Mouse (Mus musculus) embryonic facial prominence, embryonic 15.5 days (tissue): ENCODE data around the gene Mettl6. TPM values are rescaled to one million over a fixed set of nuclear protein-coding genes. Genes with fewer than 3 reads are reported as not detected.

Source experiments
- ATAC-seq: fragments of 200-750 bp; cut with Nextera tagmentation; 2 replicates; pipeline ENCODE4 v1.8.0; 2017; ENCODE audit warnings: low read depth, moderate TSS enrichment; ENCODE audit not compliant: insufficient number of reproducible peaks, low FRiP score, low TSS enrichment
- H3K27ac ChIP-seq: fragments of 300-500 bp; sonication (generic); replicated peaks from 2 replicates; pipeline ENCODE4 v1.5.1; 2015; ENCODE audit warnings: mild to moderate bottlenecking, inconsistent platforms
- H3K27me3 ChIP-seq: fragments of 300-500 bp; sonication (generic); 2 replicates; pipeline ENCODE4 v1.6.1; 2015; ENCODE audit warnings: inconsistent platforms
- H3K36me3 ChIP-seq: fragments of 300-500 bp; sonication (generic); 2 replicates; pipeline ENCODE4 v1.6.1; 2015; ENCODE audit warnings: mild to moderate bottlenecking, inconsistent platforms
- H3K4me1 ChIP-seq: fragments of 300-500 bp; sonication (generic); 2 replicates; pipeline ENCODE4 v1.6.1; 2015; ENCODE audit warnings: inconsistent platforms
- H3K4me2 ChIP-seq: fragments of 300-500 bp; sonication (generic); replicated peaks from 2 replicates; pipeline ENCODE4 v1.6.1; 2015; ENCODE audit warnings: mild to moderate bottlenecking, inconsistent platforms
- H3K4me3 ChIP-seq: fragments of 300-500 bp; sonication (generic); replicated peaks from 2 replicates; pipeline ENCODE4 v1.5.1; 2015; ENCODE audit warnings: mild to moderate bottlenecking, inconsistent platforms
- H3K9ac ChIP-seq: fragments of 300-500 bp; sonication (generic); 2 replicates; pipeline ENCODE4 v1.6.1; 2015; ENCODE audit warnings: inconsistent platforms
- H3K9me3 ChIP-seq: fragments of 300-500 bp; sonication (generic); replicated peaks from 2 replicates; pipeline ENCODE4 v1.6.1; 2016; ENCODE audit warnings: inconsistent platforms
- WGBS: fragments of 180-500 bp; shearing (Covaris S2); methylation state at CpG from one replicate; pipeline ENCODE4 v1.1.7; 2015; 5-methylcytosine and 5-hydroxymethylcytosine counted together
- polyA plus RNA-seq: library from polyadenylated mRNA; unstranded; fragments of >200 nt; fragmentation: Nextera tagmentation; extraction: Ambion mirVana; gene quantifications from 2 replicates; pipeline ENCODE4 v1.2.1, GENCODE M21; 2015

The Mettl6 gene
- polyA plus RNA-seq, 1 experiment from 2014 or later = 55.4 TPM

DNA sequence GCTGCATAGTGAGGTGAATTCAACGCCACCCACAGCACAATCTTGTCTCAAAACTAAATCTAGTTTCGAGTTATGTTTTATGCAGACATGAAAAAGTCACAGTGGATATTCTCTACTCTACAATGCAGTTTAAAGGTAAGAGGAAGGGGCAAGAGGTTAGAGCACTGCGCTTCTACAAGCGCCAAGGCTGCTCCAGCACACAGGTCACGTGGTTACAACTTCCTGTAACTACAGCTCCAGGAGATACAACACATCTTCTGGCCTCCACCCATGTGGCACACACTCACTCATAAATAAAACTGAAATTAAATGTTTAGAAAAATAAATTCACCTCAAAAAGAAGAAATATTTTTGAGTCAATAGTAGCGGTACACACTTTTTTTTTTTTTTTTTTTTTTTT, 54.1 kb downstream of the Mettl6 start:
- Histone ChIP-seq H3K27me3 (no peaks in the 10 kb centered on the region), H3K4me2 (no peak overlapping the region), H3K4me3 (no peak overlapping the region), H3K9me3 (no peaks in the 10 kb centered on the region), H3K27ac (no peak overlapping the region), H3K36me3 (no peaks in the 10 kb centered on the region), H3K9ac (no peak overlapping the region), H3K4me1 (peaks cover 4% of the 10 kb centered on the region; the same call in 1 of the 2 replicates)
- ATAC-seq = no peak
- 80% methylated on average over 6 of the region's 6 CpGs for WGBS

- Histone ChIP-seq H3K9me3 (no peaks in the 10 kb centered on the region), H3K27me3 (no peaks in the 10 kb centered on the region), H3K4me2 (no peak overlapping the region), H3K9ac (no peak overlapping the region), H3K4me1 (peaks cover 4% of the 10 kb centered on the region; the same call in 1 of the 2 replicates), H3K36me3 (no peaks in the 10 kb centered on the region), H3K27ac (no peak overlapping the region), H3K4me3 (no peak overlapping the region)
- no peak for ATAC-seq
- WGBS = 29% methylated on average over 3 of the region's 3 CpGs
Measured at GRCm38 (mm10) chr14:31440230-31440629, 54.6 kb downstream of the Mettl6 start.

DNA sequence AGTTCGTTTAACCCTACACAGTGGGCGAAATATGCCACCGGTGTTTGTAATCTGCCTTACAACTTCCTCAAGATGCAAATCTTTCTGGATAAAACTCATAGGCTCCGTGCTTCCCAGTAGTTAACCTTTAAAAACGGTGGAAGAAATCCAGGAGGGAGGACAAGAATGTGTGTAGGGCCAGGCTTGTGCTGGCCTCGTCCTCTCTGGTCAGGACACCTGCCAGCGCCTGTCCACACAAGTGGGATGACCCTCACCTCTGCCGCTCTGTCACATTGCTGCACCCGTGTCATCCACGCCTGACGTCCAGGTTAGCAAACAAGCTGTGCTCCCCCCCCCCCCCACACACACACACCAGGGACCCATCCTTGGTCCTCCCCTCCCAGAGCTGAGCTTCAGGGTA, 55.6 kb downstream of the Mettl6 start:
- Histone ChIP-seq H3K36me3 (no peaks in the 10 kb centered on the region), H3K4me2 (no peak overlapping the region), H3K9ac (no peak overlapping the region), H3K4me3 (no peak overlapping the region), H3K27me3 (no peaks in the 10 kb centered on the region), H3K27ac (no peak overlapping the region), H3K9me3 (no peaks in the 10 kb centered on the region), H3K4me1 (peaks cover 12% of the 10 kb centered on the region; the same call in 1 of the 2 replicates)
- WGBS = 70% methylated on average over 11 of the region's 11 CpGs
- ATAC-seq = no peak

DNA sequence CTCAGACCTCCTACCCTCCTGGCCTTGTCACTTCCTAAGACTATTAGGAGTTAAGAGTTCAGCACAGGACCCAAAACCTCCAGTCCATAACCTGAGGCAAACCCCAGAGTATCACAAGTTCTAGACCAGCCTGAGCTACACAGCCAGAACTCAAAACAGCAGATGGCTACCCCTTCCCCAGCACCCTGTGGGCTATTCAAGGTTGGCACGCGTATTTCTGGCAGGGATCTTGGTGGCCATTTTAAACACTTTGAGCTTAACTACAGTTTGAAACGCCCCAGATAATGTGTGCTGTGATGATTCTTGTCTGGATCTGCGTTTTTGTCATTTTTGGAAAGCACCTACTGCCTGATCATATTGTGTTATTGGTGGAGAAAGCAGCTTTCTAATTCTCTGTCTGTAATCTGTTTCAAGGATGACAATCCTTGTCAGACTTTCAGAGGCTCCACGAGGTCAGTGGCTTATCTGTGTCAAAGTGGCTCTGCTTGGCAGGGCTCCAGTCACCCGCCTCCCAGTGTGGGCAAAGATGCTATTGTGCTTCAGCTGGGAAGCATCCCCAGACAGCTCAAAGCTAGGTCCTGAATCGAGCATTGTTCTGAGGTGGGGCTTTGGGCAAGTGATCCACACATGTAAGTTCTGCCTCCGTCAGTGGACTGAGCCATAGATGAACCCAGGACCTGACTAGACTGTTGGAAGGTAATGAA, 56.9 kb downstream of the Mettl6 start:
- no peak overlapping the region for H3K4me2 ChIP-seq
- no peaks in the 10 kb centered on the region for H3K9me3 ChIP-seq
- WGBS = 70% methylated on average over 8 of the region's 8 CpGs
- no peak overlapping the region for H3K9ac ChIP-seq
- no peak for ATAC-seq
- no peak overlapping the region for H3K27ac ChIP-seq
- peaks cover 25% of the 10 kb centered on the region for H3K4me1 ChIP-seq
- H3K36me3 ChIP-seq = no peaks in the 10 kb centered on the region
- H3K27me3 ChIP-seq = no peaks in the 10 kb centered on the region
- no peak overlapping the region for H3K4me3 ChIP-seq

- H3K4me3 ChIP-seq = peak within 1 kb of the TSS; percentile 82
- H3K4me2 ChIP-seq = peak within 1 kb of the TSS; percentile 84
- no peaks in the 10 kb centered on the region for H3K27me3 ChIP-seq
- WGBS = 7% methylated on average over 49 of the region's 49 CpGs
- H3K9ac ChIP-seq = peak within 1 kb of the TSS; percentile 73
- peak; percentile 90 for ATAC-seq
- H3K36me3 ChIP-seq = no peaks in the 10 kb centered on the region
- no peaks in the 10 kb centered on the region for H3K9me3 ChIP-seq
- peaks cover 32% of the 10 kb centered on the region for H3K4me1 ChIP-seq
- H3K27ac ChIP-seq = peak within 1 kb of the TSS; percentile 71
Measured at GRCm38 (mm10) chr14:31435930-31436693, 58.7 kb downstream of the Mettl6 start, which contains the start of gene Sh3bp5. TSS of gene Sh3bp5 (minus strand) at chr14:31436078.

GRCm38 (mm10) chr14:31435018-31435915, 59.6 kb downstream of the Mettl6 start:
- H3K9me3 ChIP-seq = no peaks in the 10 kb centered on the region
- peak overlapping the region; percentile 73 for H3K9ac ChIP-seq
- ATAC-seq = peak; percentile 13; the same call in 1 of the 2 replicates
- peak overlapping the region; percentile 71 for H3K27ac ChIP-seq
- no peaks in the 10 kb centered on the region for H3K36me3 ChIP-seq
- H3K27me3 ChIP-seq = no peaks in the 10 kb centered on the region
- peaks cover 32% of the 10 kb centered on the region for H3K4me1 ChIP-seq
- WGBS = 1% methylated on average over 53 of the region's 53 CpGs
- H3K4me3 ChIP-seq = peak overlapping the region; percentile 82
- peak overlapping the region; percentile 84 for H3K4me2 ChIP-seq

DNA sequence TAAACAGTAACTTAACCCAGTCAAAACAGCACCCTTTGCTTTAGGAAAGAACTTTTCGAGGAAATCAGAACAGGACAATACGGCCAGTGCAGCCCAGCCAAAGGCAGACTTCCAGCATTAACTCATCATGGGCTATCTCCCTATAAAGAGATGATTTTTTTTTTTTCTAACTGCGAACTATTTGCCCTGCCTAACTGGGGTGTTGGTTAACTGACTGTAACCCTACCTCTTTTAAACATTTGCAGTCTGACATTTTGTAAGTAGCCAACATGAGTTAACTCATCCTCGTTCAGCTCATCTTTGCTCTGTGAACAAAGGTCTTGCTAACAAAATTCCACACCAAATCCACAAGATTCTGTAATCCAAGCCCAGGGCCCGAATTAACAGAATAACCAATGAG, 60.4 kb downstream of the Mettl6 start:
- Histone ChIP-seq H3K4me2 (peak overlapping the region; percentile 84), H3K27ac (no peak overlapping the region), H3K4me1 (peaks cover 32% of the 10 kb centered on the region), H3K9ac (no peak overlapping the region), H3K36me3 (no peaks in the 10 kb centered on the region), H3K9me3 (no peaks in the 10 kb centered on the region), H3K4me3 (0 out of 2 replicates have a peak overlapping the region, but pooled peaks have one; percentile 9), H3K27me3 (no peaks in the 10 kb centered on the region)
- ATAC-seq = no peak
- 36% methylated on average over 5 of the region's 5 CpGs for WGBS

- no peaks in the 10 kb centered on the region for H3K27me3 ChIP-seq
- no peak overlapping the region for H3K9ac ChIP-seq
- H3K4me1 ChIP-seq = peaks cover 35% of the 10 kb centered on the region
- ATAC-seq = no peak
- 0 out of 2 replicates have a peak overlapping the region, but pooled peaks have one; percentile 9 for H3K4me3 ChIP-seq
- H3K36me3 ChIP-seq = no peaks in the 10 kb centered on the region
- peak overlapping the region; percentile 25; the same call in 1 of the 2 replicates for H3K4me2 ChIP-seq
- peak overlapping the region; percentile 74 for H3K27ac ChIP-seq
- H3K9me3 ChIP-seq = no peaks in the 10 kb centered on the region
- 38% methylated on average over 7 of the region's 7 CpGs for WGBS
Measured at GRCm38 (mm10) chr14:31433851-31434360, 60.9 kb downstream of the Mettl6 start.

DNA sequence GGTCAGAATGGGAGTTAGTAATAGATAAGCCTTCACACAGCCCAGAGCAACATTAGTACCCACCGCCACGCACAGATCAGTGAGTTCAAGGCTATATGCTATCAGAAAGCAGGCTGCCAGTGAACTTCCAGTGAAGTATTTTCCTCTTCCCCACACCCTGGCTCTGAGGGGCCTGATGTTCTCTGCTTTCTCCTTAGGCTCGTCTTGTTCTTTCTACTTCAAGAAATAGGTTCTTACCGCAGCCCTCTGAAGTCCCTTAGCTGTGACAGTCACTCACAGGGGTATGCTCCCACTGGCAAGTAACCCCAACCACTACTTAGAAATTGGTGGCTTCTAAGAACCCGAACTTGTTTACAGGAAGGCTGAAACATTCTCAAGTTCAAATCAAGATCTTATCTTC, 61.7 kb downstream of the Mettl6 start:
- Histone ChIP-seq H3K36me3 (no peaks in the 10 kb centered on the region; the same call in 1 of the 2 replicates), H3K9ac (no peak overlapping the region), H3K4me3 (no peak overlapping the region), H3K4me2 (no peak overlapping the region), H3K4me1 (peaks cover 43% of the 10 kb centered on the region), H3K27ac (peak overlapping the region; percentile 74), H3K27me3 (no peaks in the 10 kb centered on the region), H3K9me3 (no peaks in the 10 kb centered on the region)
- WGBS = 46% methylated on average over 5 of the region's 5 CpGs
- ATAC-seq = no peak

- 27% methylated on average over 4 of the region's 4 CpGs for WGBS
- Histone ChIP-seq H3K9me3 (no peaks in the 10 kb centered on the region), H3K4me1 (peaks cover 47% of the 10 kb centered on the region), H3K27ac (0 out of 2 replicates have a peak overlapping the region, but pooled peaks have one; percentile 74), H3K4me3 (no peak overlapping the region), H3K36me3 (no peaks in the 10 kb centered on the region; the same call in 1 of the 2 replicates), H3K4me2 (no peak overlapping the region), H3K9ac (no peak overlapping the region), H3K27me3 (no peaks in the 10 kb centered on the region)
- no peak for ATAC-seq
Measured at GRCm38 (mm10) chr14:31432424-31432823, 62.4 kb downstream of the Mettl6 start.
